Mouse (Mus musculus): Measurements from ENCODE around the gene Trim17. TPM values are rescaled to one million over a fixed set of nuclear protein-coding genes. Genes with fewer than 3 reads are reported as not detected.
A peak's percentile ranks its signal among the peaks of the same experiment; 100 is the strongest.

Trim17 gene
- polyA plus RNA-seq, 1 experiment from 2014 or later = 0.16 TPM

DNA sequence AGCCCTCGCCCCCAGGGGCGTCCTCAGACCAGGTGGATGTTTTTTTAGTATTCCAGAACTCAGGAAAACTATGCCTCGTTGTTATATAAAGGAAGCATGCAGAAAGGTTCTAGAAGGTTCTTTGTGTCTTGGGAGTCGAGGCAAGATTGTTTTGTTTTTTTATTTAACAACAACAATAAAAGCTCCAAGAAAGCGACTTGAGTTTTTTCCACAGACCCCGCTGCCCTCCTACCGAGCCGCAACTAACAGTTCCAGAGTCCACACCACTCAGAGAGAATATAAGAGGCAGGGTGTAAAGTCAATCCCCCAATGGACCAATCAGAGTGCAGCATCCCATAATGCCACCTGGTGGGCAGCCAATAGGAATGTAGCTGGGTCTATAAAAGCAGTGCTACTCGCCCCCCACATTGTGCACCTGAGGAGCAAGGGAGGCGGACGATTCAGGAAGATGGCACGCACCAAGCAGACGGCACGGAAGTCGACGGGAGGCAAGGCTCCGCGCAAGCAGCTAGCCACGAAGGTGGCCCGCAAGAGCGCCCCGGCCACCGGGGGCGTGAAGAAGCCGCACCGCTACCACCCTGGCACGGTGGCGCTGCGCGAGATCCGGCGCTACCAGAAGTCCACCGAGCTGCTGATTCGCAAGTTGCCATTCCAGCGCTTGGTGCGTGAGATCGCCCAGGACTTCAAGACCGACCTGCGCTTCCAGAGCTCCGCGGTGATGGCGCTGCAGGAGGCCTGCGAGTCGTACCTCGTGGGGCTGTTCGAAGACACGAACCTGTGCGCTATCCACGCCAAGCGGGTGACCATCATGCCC lies 7.1 kb downstream of the Trim17 start:
- H3K9me3 ChIP-seq = no peaks in the 10 kb centered on the region
- WGBS = 58% methylated on average over 50 of the region's 50 CpGs
- H3K4me2 ChIP-seq (replicated peaks) = no peak overlapping the region
- H3K27ac ChIP-seq = no peak overlapping the region
- H3K36me3 ChIP-seq = no peaks in the 10 kb centered on the region
- no peak overlapping the region for H3K4me3 ChIP-seq (replicated peaks)
- ATAC-seq = no peak
- peaks cover 11% of the 10 kb centered on the region; the same call in 1 of the 2 replicates for H3K27me3 ChIP-seq (replicated peaks)
- H3K9ac ChIP-seq = no peak overlapping the region
- peaks cover 24% of the 10 kb centered on the region for H3K4me1 ChIP-seq (replicated peaks)

DNA sequence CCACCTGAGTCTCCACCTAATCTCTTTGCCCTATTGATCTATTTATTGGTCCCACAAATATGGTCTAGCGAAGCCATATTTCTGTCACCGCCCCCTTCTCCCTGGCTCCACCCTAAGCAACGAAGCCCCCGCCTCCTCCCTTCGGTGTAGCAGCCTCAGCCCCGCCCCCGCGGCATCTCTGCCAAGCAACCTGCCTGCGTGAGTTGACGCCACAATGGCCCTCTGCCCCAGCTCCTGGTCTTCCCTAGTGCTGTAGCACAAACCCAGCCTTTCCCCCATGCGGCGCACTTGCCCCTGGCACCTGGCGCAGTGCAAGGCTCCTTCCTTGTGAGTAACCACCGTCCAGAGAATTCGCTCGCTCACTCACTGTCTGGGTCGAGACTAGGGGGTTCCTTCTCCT lies 9.1 kb downstream of the Trim17 start:
- Histone ChIP-seq H3K27me3 (replicated peaks) (peaks cover 11% of the 10 kb centered on the region; the same call in 1 of the 2 replicates), H3K4me1 (replicated peaks) (peaks cover 12% of the 10 kb centered on the region), H3K9me3 (no peaks in the 10 kb centered on the region), H3K4me3 (replicated peaks) (no peak overlapping the region), H3K27ac (no peak overlapping the region), H3K9ac (no peak overlapping the region), H3K36me3 (no peaks in the 10 kb centered on the region), H3K4me2 (replicated peaks) (0 out of 2 replicates have a peak overlapping the region, but pooled peaks have one; percentile 6)
- ATAC-seq = no peak
- WGBS = 37% methylated on average over 17 of the region's 17 CpGs

DNA sequence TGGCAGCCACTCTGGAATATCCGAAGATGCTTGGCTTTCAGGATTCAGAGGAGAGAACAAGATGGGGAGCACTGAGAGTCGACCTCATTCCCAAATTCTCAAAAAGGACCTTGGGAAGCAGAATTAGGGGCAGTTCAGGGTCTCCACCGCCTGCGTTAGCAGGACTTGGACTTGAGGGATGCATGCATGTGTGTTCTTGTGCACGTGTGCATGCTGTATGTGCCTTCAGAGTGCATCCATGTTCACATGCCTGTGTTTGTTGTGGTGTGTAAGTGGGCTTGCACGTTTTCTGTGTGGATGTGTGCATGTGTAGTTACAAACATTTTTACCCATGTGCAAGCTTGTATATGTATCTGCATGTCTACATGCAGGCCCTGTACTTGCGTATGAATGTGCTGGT lies 9.7 kb downstream of the Trim17 start:
- Histone ChIP-seq H3K27me3 (replicated peaks) (peaks cover 11% of the 10 kb centered on the region; the same call in 1 of the 2 replicates), H3K27ac (no peak overlapping the region), H3K4me3 (replicated peaks) (no peak overlapping the region), H3K9me3 (no peaks in the 10 kb centered on the region), H3K9ac (no peak overlapping the region), H3K36me3 (no peaks in the 10 kb centered on the region), H3K4me2 (replicated peaks) (no peak overlapping the region), H3K4me1 (replicated peaks) (peaks cover 15% of the 10 kb centered on the region)
- ATAC-seq = no peak
- 89% methylated on average over 7 of the region's 7 CpGs for WGBS

DNA sequence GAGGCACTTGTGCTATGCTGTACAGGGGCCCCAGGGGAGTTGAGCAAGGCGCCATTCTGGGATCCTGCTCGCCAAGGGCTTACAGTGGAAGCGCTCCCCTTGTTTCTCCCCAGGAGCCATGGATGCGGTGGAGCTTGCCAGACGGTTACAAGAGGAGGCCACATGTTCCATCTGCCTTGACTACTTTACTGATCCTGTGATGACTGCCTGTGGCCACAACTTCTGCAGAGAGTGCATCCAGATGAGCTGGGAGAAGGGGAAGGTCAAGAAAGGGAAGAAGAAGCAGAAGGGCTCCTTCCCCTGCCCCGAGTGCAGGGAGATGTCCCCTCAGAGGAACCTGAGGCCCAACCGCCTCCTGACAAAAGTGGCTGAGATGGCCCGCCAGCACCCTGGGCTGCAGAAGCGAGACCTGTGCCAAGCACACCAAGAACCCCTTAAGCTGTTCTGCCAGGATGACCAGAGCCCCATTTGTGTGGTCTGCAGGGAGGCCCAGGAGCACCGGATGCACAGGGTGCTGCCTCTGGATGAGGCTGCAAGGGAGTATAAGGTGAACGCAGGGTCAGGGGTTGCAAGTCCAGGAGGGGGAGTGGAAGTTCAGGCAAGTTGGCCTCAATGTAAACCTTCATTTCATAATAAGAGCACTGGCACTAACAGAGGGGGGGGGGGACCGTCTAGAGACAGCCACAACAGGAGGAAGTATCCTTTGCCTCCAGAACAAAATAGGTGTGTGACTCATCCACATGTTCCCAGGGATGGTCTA lies 10.7 kb downstream of the Trim17 start:
- Histone ChIP-seq H3K27ac (no peak overlapping the region), H3K4me1 (replicated peaks) (peaks cover 14% of the 10 kb centered on the region), H3K36me3 (no peaks in the 10 kb centered on the region), H3K9ac (no peak overlapping the region), H3K4me2 (replicated peaks) (no peak overlapping the region), H3K4me3 (replicated peaks) (no peak overlapping the region), H3K9me3 (no peaks in the 10 kb centered on the region), H3K27me3 (replicated peaks) (peaks cover 11% of the 10 kb centered on the region; the same call in 1 of the 2 replicates)
- WGBS = 42% methylated on average over 12 of the region's 12 CpGs
- ATAC-seq = peak; percentile 45; the same call in 1 of the 2 replicates

DNA sequence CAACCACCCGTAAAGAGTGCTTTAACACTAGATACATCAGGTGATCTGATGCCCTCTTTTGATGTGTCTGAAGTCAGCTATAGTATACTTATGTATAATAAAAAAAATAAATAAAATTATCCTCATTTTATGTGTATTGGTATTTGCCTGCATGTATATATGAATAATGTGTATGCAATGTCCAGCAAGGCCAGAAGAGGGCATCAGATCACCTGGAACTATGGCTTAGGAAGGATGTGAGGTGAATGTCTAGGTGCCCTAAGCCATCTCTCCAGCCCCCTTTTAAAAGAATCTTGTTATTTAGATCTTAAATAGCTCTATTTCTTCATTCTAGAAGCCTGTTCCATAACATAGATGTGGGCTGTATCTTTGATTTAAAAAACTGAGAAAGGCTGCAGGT lies 12.9 kb downstream of the Trim17 start:
- whole genome bisulfite sequencing = 97% methylated on average over 1 of the region's 1 CpGs
- H3K4me3 ChIP-seq (replicated peaks) = no peak overlapping the region
- no peak overlapping the region for H3K27ac ChIP-seq
- H3K36me3 ChIP-seq = no peaks in the 10 kb centered on the region; the same call in 1 of the 2 replicates
- no peak overlapping the region for H3K9ac ChIP-seq
- H3K9me3 ChIP-seq = no peaks in the 10 kb centered on the region
- 0 out of 2 replicates have a peak, but pooled peaks cover 3% of the 10 kb centered on the region for H3K27me3 ChIP-seq (replicated peaks)
- no peak overlapping the region for H3K4me2 ChIP-seq (replicated peaks)
- ATAC-seq = no peak
- H3K4me1 ChIP-seq (replicated peaks) = peaks cover 17% of the 10 kb centered on the region

DNA sequence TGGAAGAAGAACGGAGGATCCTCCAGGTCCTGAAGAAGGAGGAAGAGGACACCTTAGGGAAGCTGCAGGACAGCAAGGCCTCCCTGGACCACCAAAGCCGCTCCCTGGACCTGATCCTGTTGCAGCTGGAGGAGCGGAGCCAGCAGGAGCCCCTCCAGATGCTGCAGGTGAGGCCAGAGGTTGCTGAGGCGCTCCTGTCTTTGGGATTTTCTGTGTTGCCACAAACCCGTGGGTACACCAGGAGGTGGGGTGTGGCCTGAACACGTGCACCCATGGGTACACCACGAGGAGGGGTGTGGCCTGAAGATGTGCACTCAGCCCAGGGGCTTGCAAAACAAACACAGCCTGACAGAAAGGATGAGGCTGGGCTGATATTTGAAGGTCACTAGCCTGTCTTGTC lies 14.1 kb downstream of the Trim17 start:
- Histone ChIP-seq H3K4me2 (replicated peaks) (no peak overlapping the region), H3K4me1 (replicated peaks) (peaks cover 17% of the 10 kb centered on the region), H3K9me3 (no peaks in the 10 kb centered on the region), H3K36me3 (no peaks in the 10 kb centered on the region; the same call in 1 of the 2 replicates), H3K27me3 (replicated peaks) (no peaks in the 10 kb centered on the region), H3K4me3 (replicated peaks) (no peak overlapping the region), H3K9ac (no peak overlapping the region), H3K27ac (no peak overlapping the region)
- ATAC-seq = no peak
- 76% methylated on average over 7 of the region's 7 CpGs for WGBS

DNA sequence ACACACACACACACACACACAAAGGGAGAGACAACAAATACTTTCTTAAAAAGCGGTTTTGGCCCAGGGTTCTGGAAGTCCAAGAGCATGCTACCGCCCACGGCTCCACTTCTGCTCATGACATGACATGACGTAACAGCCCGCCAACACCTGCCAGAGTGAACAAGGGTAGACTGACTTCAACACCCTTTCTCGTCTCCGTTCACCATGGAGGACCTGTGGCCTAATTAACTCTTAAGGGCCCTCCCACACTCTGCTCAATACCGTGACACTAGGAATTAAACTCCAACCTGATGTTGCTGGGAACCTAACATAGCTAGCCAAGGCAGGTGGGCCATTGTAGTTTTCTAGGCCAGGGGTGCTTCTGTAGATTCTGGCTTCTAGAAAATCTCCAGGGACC lies 14.5 kb downstream of the Trim17 start:
- Histone ChIP-seq H3K9me3 (no peaks in the 10 kb centered on the region), H3K27ac (no peak overlapping the region), H3K4me1 (replicated peaks) (peaks cover 17% of the 10 kb centered on the region), H3K9ac (no peak overlapping the region), H3K4me2 (replicated peaks) (no peak overlapping the region), H3K27me3 (replicated peaks) (no peaks in the 10 kb centered on the region), H3K36me3 (no peaks in the 10 kb centered on the region; the same call in 1 of the 2 replicates), H3K4me3 (replicated peaks) (no peak overlapping the region)
- peak; percentile 23; the same call in 1 of the 2 replicates for ATAC-seq
- WGBS = 77% methylated on average over 8 of the region's 8 CpGs

DNA sequence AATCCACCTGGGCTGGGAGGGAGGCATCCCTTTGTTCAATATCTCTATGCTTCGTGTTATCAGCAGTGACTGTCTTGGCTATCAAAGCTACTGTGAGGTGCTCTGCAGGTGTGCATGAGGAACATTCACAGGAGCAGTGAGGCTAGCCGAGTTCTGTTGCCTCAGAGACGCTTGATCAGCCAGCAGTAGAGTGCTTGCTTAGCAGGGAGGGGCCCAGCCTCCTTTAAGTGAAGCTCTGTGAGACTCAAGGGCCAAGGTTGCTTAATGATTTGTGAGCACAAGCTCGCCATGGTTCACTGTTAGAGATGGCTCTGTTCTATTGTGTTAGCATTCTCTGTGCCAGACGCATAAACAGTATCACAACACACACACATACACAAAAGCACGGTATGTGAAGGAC lies 15.2 kb downstream of the Trim17 start:
- 53% methylated on average over 6 of the region's 6 CpGs for WGBS
- H3K36me3 ChIP-seq = no peaks in the 10 kb centered on the region; the same call in 1 of the 2 replicates
- no peak overlapping the region for H3K9ac ChIP-seq
- no peak overlapping the region for H3K4me3 ChIP-seq (replicated peaks)
- no peak overlapping the region for H3K4me2 ChIP-seq (replicated peaks)
- peak; percentile 76 for ATAC-seq
- H3K27me3 ChIP-seq (replicated peaks) = no peaks in the 10 kb centered on the region
- H3K9me3 ChIP-seq = no peaks in the 10 kb centered on the region
- peaks cover 17% of the 10 kb centered on the region for H3K4me1 ChIP-seq (replicated peaks)
- peak overlapping the region; percentile 8; the same call in 1 of the 2 replicates for H3K27ac ChIP-seq

DNA sequence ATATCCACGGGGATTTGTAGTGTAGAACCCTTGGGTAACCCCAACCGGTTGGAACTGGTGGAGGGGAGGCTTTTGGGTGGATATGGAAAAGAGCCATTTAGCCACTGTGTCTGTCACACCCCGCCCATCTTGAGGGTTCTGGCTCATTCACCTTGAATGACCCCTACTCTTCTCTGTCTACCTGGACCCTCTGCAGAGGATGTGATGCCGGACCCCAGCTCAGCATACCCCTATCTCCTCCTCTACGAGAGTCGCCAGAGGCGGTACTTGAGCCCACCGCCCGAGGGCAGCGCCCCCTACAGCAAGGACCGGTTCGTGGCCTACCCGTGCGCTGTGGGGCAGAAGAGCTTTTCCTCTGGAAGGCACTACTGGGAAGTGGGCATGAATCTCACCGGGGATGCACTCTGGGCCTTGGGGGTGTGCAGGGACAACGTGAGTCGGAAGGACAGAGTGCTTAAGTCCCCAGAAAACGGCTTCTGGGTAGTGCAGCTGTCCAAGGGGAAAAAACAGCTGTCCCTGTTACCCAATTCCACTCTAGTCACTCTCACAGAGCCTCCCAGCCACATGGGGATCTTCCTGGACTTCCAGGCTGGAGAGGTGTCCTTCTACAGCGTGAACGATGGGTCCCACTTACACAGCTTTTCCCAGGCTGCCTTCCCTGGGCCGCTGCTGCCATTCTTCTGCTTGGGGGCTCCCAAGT lies 16.5 kb downstream of the Trim17 start:
- H3K9ac ChIP-seq = no peak overlapping the region
- H3K27ac ChIP-seq = no peak overlapping the region
- ATAC-seq = no peak
- no peak overlapping the region for H3K4me3 ChIP-seq (replicated peaks)
- no peak overlapping the region for H3K4me2 ChIP-seq (replicated peaks)
- H3K4me1 ChIP-seq (replicated peaks) = peaks cover 12% of the 10 kb centered on the region; the same call in 1 of the 2 replicates
- 88% methylated on average over 21 of the region's 21 CpGs for WGBS
- no peaks in the 10 kb centered on the region for H3K27me3 ChIP-seq (replicated peaks)
- no peaks in the 10 kb centered on the region for H3K9me3 ChIP-seq
- H3K36me3 ChIP-seq = no peaks in the 10 kb centered on the region; the same call in 1 of the 2 replicates

DNA sequence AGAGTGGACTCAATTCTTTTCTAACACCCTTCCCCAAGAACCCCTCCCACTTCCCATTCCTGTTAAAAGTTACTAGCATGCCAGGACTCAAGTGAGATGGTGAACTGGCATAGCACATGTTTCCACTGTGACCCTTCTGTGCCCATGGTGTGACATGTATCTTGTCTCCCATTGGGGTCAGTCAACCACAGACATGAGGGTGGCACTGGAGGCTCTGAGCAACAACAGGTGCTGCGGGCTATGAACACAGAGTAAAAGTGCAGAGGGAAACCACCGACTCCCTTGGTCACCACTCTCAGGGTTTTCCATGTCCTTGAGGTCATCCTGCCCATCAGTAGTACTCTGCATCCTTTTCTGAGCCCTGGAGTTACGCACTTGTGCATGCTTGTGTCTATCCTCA lies 17.3 kb downstream of the Trim17 start:
- H3K27ac ChIP-seq = no peak overlapping the region
- H3K4me1 ChIP-seq (replicated peaks) = peaks cover 12% of the 10 kb centered on the region; the same call in 1 of the 2 replicates
- no peaks in the 10 kb centered on the region; the same call in 1 of the 2 replicates for H3K36me3 ChIP-seq
- 91% methylated on average over 3 of the region's 3 CpGs for WGBS
- ATAC-seq = no peak
- H3K4me2 ChIP-seq (replicated peaks) = no peak overlapping the region
- no peaks in the 10 kb centered on the region for H3K9me3 ChIP-seq
- no peak overlapping the region for H3K4me3 ChIP-seq (replicated peaks)
- H3K9ac ChIP-seq = no peak overlapping the region
- H3K27me3 ChIP-seq (replicated peaks) = no peaks in the 10 kb centered on the region

DNA sequence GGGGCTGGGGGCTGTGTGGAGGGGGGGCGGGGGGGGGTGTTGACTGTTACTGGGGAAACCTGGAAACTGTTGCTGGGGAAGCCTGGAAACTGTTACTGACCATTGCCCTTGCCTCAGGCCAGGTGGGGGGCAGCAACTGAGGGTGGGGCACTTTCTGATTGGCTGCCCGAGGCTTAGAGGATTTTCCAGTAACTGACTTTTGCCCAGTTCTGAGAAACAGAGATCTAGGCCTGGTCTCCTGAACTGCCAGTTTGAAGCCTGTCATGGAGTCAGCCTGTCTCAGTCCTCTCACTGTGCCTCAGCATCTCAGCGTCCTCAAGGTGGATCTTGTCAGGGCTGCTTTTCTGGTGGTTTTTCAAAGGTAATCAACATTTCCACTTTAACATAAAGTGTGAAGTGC lies 19.9 kb downstream of the Trim17 start:
- Histone ChIP-seq H3K9ac (no peak overlapping the region), H3K4me3 (replicated peaks) (no peak overlapping the region), H3K4me2 (replicated peaks) (no peak overlapping the region), H3K27ac (no peak overlapping the region), H3K27me3 (replicated peaks) (no peaks in the 10 kb centered on the region), H3K4me1 (replicated peaks) (peaks cover 17% of the 10 kb centered on the region), H3K36me3 (no peaks in the 10 kb centered on the region; the same call in 1 of the 2 replicates), H3K9me3 (no peaks in the 10 kb centered on the region)
- 94% methylated on average over 3 of the region's 3 CpGs for WGBS
- ATAC-seq = no peak

DNA sequence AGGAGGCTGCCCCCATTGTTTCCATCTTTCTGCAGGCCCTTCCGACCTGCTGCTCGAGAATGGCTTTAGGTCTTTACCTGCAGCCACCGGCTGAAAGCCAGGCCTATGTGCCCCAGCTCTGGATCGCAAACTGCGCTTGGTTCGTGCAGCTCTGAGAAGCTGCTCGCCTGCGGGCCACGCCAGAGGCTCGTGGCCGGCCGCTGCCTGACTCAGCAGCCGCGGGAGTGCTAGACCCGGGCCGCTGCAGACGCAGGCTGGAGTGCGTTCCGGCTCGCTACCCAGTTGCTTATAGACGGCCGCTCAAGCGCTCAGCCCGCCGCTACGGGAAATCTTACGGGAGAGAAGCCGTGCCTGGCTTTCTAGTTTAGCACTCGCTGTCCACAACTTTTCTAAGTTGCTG lies 22.7 kb downstream of the Trim17 start:
- Histone ChIP-seq H3K27me3 (replicated peaks) (no peaks in the 10 kb centered on the region), H3K9me3 (no peaks in the 10 kb centered on the region), H3K36me3 (peaks cover 3% of the 10 kb centered on the region; the same call in 1 of the 2 replicates), H3K4me3 (replicated peaks) (peak overlapping the region; percentile 93), H3K4me2 (replicated peaks) (peak overlapping the region; percentile 96), H3K9ac (peak overlapping the region; percentile 84), H3K27ac (peak overlapping the region; percentile 54), H3K4me1 (replicated peaks) (peaks cover 28% of the 10 kb centered on the region)
- peak; percentile 44 for ATAC-seq
- under 1% methylated on average over 29 of the region's 29 CpGs for WGBS
